Mouse (Mus musculus): Measurements from ENCODE around the gene Gja10.
A peak's percentile ranks its signal among the peaks of the same experiment; 100 is the strongest.

The Gja10 gene

DNA sequence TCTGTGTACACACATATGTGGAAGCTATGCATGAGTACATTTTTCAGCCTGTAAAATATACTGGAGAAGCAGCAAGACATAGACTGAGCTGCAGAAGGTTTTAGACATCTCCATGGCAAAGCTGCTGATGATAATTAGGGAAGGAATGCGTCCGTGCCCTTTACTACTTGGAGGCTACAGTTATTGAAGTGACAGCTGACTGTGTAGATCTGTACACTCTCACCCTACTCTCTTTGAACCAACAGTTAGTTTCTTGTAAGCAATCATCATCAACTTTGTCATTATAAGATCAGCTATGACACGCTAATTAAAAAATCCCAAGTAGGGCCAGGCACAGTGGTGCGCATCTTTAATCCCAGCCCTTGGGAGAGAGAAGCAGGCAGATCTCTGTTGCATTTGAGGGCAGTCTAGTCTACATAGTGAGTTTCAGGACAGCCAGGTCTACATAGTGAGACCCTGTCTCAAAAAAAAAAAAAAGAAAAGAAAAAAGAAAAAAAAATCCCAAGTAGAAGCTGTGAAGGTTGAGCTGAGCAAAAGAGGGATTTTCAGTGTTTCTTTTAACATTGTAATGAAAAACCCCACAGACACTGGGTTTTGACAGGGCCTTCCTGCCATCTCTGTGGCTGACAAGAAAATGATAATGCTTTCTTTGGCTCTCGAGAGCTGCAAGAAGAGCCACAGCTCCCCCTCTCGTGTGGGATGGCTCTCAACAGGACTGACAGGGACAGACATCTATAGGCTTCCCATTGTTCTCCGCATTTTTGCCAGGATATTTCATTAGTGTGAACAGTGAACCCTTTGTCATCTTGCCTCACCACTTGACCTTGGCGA lies 41.6 kb downstream of the Gja10 start:
- no peak for DNase-seq

DNA sequence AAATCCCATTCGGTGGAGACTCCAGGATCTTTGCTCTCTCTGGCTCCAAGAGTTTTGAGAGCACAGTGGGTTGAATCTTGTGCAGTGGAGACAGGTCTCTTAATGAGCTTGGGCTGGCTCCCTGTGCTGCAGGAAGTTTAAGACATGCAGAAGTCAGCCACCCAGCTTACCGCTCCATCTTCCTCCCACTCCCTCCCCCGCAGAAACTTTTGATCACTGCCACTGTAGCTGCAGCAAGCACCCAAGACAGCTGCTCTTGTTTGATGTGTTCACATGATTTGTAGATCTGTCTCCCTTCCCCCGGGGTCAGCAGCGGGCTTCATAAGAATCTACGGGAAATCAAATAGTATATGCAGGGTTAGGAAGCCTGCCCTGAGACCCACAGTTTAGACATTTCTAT lies 42.3 kb downstream of the Gja10 start:
- no peak for DNase-seq

DNA sequence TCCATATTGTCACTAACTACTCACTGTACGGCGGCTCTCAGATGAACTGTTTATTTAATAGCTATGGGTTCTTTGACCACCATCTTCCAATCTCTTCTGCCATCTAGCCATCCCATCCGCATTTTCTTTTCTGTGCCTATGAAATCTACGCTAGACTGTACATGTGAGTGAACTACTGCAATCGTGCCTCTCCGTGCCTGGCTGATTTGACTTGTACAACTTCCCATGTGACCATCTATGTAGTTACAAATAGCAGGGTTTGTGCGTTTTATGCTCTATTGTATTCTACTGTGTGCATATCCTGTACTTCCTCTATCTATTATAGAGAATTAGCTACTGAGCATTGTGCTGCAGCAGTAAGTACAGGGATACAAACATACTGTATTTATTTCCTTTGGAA lies 47.1 kb downstream of the Gja10 start:
- no peak for DNase-seq

DNA sequence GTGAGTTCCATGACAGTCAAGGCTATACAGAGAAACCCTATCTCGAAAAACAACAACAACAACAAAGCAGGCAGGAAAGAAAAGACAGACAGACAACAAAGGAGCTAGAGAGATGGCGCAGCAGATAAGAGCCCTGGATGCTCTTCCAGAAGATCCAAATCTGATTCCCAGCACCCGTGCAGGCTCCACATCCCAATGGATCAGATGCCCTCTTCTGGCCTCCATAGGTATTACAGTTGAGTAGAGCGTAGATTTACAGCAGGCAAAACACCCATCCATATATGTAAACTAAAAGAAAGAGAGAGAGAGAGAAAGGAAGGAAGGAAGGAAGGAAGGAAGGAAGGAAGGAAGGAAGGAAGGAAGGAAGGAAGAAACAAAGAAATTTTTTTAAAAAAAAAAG lies 51.2 kb downstream of the Gja10 start:
- peak in 1 of 2 experiments; percentile 66 for DNase-seq

DNA sequence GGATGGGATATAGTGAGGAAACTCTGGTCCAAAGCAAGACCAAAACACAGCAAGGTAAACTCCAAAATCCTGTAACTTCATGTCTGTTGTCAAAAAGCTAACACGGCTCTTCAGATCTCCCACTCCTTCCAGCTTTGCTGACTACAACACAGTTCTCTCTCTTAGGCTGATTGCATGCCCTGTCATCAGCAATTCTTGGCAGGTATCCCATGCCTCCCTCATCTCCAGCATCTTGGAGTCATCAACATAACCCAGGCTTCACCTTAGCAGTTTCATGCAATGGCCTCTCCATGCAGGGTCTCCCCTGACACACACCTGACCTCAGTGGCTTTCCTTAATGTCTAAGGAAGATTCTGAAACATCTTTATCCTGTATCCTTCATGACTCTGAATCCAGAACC lies 53.4 kb downstream of the Gja10 start:
- no peak for DNase-seq
